Mouse (Mus musculus): Measurements from ENCODE around the gene Guca2b.

- TF ChIP-seq CTCF (IDR thresholded peaks at IDR 0.05 in 2 of 3, conservative IDR thresholded peaks at IDR 0.05 in 1 of 3; ENCODE audit: control insufficient read depth in 1 of 3, insufficient read depth in 1 of 3, low read depth in 2 of 3, low read length in 3 of 3, poor library complexity in 1 of 3, severe bottlenecking in 1 of 3) (no peak), ZC3H11A (IDR thresholded peaks at IDR 0.05; ENCODE audit: low read depth, low read length) (no peak), POLR2A (IDR thresholded peaks at IDR 0.05; ENCODE audit: control insufficient read depth in 1 of 2, insufficient read depth in 1 of 2, low read depth in 1 of 2, low read length in 2 of 2, poor library complexity in 1 of 2) (no peak)
These were observed 9.8 kb upstream of the Guca2b start for GRCm38 (mm10) chr4:119668596-119668995.
